Mouse (Mus musculus) cerebellum, adult 9-11 months (tissue): Measurements from ENCODE around the gene Acsm4.
"Not testable (repeated sequence)": the region's sequence is repeated elsewhere in the genome, so short reads cannot be mapped to it uniquely, and the experiment has no call there.

Source experiments
- DNase-seq: peaks from one replicate; pipeline ENCODE4 v3.0.0; 2022

Gene Acsm4

DNA sequence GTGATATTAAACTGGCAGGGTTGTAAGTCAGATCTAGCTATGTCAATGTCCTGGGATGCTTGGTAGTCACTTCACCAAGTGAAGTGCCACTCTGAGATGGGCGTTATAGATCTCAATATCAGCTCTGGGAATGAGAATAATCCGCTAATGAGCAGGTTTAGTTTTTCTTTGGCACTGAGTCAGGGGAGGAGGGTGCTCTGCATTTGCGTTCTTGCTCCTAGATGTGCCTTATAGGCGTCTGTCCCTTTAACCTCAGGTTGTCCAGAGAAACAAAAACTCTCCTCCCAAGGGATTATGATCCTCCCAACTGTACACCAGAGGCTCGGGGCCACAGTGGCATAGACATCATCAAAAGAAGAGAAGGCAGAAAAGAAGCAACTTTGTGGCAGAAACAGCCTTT, at the start of gene Acsm4:
TSS of gene Acsm4 (plus strand) at position 301 of the 400 bp plus-strand sequence.
- no peak for DNase-seq

DNA sequence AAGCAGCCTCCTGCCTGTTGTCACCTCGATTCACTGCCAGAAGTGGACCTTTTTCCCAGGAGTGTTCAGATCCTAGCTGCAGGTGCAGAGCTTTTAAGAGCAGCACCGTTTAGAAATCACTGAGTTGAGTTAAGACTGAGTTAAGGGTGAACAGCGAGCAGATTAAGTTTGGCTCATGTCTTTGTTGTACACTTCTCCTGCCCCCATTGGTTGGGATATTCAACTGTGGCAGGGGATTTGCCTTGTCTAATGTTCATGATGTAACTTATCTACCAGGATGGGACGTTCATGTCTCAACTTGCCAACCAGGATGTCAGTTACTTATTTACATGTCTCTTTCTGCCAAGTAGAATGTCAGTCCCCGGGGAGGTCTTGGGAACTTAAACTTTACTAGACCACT, 47.5 kb upstream of the Acsm4 start:
- no peak for DNase-seq

DNA sequence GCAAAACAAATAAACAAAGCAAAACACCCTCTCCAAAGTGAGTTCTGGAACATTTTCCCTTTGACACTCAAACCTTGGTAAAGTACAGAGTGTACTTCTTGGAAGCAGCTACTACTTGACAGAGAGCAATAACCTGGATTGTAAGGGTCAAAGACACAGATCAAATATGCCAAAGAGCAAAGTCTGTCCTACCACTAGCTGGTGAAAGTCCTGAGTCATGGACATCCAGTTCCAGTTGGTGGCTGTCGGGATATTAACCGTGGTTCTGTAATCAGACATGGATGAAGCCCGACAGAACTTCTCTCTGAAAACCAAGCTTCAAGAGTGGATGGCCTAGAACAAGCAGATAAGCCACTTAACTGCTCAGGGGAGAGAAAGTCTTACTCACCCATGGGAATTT, 21.9 kb upstream of the Acsm4 start:
- no peak for DNase-seq

DNA sequence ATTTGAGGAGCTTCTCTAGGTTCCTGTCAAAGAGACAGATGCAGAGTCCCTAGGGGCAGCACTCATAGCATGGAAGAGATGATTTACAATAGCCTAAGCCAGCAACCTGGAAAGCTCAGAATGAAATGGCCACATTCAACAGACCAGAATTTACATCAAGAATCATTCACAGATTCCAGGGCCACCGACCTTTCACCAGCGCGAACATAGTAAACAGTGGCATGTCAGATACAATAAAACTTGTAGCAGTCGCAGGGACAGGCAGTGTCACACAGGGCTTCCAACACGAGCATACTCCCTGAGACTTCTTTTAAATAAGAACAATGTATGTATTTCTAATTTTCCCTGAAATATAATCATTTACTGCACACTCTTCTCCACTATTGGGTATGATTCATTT, 19.4 kb upstream of the Acsm4 start:
- DNase-seq: no peak

DNA sequence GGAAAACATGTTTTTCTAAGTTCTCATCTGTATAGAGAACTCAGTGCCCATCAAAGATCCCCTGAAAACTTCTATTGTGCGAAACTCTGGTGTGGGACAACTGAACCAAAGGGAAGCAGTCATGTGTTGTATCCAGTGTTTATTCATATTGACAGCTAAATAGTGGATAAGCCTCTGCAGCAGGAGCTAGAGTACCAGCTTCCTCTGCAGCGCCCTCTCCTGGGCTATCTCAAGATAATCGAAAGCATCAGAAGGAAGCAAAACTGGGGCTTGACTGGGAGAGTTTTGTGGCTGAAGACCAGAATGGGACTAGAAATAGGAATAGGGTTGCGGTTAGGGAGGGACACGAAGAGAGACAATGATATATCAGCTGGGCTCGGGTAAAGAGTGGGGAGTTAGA, 18.9 kb upstream of the Acsm4 start:
- no peak for DNase-seq

DNA sequence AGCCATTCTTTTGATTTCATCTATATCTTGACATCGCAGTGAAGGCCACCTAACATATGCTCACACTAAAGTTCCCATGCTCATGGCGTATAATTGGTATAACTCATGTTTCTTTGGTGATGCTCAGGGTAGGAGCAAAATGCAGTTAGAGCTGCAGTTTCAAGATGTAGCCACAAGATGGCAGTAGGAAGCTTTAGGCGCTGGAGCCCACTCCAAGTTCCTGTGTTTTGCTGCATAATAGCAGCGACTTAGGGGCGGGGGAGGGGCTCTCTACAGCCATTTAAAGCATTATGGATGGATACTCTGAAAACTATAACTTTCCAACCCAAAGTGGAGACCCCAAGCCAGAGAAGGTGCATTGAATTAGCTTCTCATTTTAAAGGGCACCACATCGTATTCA, 16.4 kb upstream of the Acsm4 start:
- DNase-seq: no peak

DNA sequence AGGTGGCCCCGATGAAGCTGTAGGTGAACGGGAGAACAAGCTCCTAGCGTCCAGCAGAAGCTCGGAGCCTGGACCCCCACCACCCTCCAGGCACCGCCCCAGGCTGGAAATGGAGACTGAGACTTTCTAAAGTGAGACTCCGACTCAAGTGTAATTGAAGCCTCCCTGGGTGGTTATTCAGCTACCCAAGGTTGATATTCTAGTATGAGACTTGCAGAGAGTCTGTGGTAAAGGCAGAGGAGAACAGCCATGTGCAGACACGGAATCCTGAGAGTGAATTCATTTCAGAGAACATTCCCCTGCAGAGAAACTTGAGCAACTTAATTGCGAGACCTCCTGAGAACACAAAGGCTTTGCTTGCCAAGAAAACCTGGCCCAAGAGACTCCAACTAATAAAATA, 9.7 kb upstream of the Acsm4 start:
- no peak for DNase-seq

DNA sequence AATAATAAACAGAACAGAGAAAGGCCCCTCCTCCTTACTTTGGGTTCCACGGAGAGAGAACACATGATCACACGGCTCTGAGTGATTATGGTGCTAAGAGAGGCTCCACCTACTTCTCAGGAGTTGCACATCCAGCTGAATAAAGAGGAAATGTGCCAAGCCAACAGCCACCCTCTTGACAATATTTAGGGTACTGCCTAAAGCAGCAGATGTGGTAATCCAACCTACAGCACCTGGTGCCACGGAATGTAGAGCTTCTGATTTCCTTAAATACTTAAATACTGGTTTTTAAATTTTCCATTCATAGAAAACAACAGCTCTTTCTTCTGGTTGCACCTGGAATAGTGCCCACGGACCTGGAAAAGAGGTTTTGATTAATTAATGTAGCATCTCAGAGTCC, 7.1 kb upstream of the Acsm4 start:
- DNase-seq: no peak

DNA sequence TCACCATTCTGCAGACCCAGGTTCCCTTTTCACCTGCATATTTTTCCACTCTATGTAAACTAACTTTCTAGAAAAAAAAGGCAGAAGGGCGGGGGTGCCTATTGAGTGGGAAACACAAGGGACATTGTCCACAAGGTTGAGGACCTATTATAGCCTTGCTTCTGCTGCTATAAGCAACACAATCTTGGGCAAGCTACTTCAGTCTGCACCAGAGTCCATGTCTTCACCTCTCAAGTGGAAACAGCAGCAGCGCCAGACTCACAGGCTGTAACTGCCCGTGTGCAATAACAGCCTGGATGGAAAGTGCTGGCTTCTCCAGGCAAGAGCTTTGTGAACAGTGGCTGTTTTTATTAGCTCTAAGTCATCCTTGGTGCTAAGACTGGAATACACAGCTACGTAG, 2.5 kb downstream of the Acsm4 start:
- DNase-seq: no peak

DNA sequence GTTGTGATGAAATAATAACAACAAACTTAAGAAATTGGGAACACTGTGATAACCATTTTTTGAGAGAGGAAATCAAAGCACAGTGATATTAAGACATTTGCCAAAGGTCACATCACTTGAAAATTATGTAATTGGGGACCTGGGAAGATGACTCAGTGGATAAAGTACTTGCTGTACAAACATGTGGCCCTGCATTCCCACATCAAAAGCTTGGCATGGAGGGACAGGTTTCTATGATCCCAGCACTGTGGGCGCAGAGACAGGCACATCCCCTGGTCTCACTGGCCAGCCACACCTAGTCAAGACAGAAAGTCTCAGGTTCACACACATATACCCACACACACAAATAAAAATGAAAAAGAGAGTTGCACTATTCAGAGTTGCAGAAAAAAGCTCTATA, 5.1 kb downstream of the Acsm4 start:
- no peak for DNase-seq

DNA sequence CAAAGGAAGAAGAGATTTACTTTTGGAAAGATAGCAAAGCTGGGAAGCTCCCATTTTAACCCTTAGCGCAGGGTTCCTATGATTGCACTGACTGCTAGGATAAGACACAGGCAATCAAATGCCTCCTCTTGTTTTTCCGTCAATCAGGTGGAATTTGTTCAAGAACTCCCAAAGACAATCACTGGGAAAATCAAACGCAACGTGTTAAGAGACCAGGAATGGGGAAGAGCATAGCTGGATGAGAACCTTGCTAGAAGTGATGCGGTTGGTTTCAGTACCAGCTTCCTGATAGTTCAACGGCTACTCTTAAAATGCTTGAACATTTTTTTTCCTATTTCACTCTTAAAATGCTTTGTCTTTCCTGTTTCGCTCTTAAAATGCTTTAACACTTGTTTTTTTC, 24.3 kb downstream of the Acsm4 start:
- no peak for DNase-seq

DNA sequence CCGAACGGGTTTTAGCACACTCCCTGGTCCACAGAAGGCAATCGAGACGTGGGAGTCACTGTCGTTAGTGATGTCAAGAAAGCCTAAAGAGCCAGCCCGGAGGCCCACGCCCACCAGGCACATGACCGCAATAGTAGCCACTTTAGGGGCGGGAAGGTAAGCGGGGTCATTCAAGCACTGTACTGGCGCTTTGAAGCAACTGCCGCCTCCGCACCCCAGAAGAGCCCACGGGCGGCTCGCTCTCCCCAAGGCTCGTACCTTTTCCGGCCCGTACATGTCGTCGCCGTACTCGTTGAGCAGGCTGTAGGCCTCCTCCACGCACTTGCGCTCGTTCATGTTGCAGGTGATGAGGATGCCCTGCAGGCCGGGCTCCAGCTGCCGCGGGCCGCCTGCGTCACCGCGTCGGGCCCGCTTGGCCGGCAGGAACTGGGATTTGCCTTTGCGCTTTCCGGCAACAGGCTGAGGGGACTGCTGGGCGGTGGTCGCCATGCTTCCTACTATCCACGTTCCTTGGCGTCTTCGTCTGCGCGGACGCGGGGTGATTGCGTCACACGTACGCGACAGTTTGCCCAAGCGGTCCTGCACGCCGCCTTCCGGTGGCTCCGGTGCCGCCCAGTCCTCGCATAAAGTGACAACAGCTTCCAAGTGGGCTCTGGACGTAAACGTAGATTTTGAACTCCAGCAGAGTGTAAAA, 30.6 kb downstream of the Acsm4 start, which contains the start of gene Thumpd1:
TSS of gene Thumpd1 (minus strand) at position 546 of the 694 bp plus-strand sequence.
- peak; percentile 90 for DNase-seq

DNA sequence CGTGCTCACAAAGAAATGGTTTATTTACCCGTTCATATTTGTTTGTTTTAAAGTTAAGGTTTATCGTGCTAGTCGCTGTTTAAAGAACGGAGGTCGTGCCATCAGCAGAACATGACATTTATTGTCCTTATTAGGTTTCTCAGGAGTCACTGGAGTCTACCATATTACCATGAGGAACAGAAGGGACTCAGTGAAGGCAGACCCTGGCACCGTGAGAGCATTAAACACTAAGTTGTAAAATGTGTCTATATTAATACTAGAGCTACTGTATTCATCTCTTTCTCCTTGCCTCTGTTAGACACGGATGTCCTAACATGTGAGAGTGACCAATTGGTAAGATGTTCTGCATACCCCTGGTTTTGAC, 31.1 kb downstream of the Acsm4 start:
- no peak for DNase-seq

DNA sequence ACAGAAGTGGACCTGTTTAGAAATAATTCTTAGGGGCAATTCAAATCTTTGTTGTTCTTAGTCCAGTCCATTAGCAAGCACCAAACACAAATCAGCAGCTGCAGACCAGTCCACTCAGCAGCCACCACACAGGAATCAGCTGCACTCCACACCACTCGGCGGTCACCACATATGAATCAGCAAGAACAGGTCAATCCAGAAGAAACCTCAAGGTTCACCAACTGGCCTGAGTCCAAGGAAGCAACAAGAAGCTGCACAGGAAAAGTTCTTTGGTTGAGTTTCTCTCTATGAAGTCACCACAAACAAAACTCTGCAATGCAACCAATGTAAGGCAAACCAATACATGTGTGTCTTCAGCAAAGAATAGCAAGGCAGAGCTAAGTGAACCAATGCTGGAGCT, 37.8 kb downstream of the Acsm4 start:
- no peak for DNase-seq

DNA sequence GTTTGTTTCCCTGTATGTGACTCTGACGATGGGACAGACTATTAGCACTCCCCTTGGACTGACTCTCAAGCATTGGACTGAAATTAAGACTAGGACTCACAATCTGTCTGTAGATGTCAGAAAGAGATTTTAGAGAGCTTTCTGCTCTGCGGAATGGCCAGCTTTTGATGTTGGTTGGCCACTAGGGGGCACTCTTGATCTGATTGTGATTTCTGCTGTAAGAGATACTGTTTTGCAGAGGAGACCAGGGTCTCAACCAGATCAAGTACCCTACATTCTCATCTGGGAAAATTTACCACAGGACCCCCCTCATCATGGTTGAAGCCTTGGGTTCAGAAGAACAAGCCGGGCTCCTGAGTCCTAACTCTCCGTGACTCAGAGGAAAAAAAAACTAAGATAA, 41.4 kb downstream of the Acsm4 start:
- not testable (repeated sequence) for DNase-seq

DNA sequence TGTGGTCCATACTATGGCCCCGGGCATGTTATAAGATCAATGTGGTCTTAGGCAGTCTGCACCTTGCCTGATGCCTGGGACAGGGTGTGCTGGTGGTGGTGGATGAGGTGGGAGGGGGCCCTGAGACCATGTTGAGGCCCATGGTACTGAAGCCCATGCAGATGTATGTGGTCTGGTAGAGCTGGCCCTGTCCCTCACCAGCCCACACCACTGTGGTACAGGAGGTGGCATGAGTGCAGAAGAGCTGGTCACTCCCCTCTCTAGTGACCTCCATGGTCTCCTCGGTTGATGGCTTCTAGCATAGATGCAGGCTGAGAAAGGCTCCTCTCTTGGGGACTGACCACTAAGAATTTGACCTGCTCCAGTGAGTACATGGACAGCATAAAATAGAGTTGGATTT, 49.1 kb downstream of the Acsm4 start:
- no peak for DNase-seq

DNA sequence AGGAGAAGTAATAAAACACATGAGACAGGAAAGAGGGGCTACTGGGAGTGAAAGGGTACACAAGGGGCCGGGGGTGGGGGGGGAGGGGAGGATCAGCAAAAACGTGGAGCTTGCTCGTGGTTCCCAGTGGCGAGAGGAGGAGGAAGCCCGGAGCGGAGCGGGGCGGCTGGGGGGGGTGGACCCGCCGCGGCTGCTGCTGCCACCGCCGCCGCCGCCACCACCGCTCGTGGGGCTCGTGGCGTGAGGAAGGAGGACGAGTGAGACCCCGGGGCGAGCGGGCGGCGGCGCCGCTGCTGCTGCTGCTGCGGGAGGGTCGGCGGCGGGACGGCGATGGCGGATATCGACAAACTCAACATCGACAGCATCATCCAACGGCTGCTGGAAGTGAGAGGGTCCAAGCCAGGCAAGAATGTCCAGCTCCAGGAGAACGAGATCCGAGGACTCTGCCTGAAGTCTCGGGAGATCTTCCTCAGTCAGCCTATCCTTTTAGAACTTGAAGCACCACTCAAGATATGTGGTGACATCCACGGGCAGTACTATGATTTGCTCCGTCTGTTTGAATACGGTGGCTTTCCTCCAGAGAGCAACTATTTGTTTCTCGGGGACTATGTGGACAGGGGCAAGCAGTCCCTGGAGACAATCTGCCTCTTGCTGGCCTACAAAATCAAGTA, 50.1 kb downstream of the Acsm4 start:
- DNase-seq: not testable (repeated sequence)

DNA sequence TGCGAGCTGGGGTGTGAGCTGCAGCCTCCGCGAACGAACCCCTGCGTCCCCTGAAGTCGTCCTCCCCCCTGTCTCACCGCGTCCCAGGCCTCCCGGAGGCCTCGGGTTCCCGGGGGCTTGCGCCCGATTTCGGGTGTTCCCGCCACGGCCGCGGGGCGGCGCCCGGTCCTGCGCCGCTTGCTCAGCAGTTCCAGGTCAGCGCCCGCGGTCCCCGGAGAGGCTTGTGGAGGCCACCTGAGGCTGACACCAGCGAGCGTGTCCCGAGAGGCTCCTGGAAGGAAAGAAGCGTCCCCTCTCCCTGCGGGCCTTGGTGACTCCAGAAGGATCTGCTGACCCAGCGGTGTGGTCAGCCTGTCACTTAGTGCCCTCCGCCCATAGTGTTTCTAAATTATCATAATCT, 54.5 kb downstream of the Acsm4 start:
- DNase-seq: no peak

DNA sequence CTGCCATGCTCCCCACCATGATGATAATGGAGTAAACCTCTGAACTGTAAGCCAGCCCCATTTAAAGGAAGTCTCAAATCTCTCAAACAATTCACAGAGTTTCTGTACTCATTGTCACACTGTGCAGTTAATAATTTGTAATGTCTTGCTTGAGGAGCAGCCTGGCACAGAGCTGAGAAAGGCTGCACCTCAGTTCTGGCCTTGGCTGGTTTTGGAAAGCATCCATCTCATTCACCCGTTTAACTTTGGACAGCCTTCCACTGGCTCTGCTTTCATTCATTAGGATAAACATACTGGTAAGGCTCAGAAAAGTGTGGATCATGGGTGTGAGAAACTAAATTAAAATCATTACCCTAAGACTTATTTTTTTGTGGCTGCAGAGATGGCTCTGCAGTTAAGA, 56.0 kb downstream of the Acsm4 start:
- DNase-seq: no peak

DNA sequence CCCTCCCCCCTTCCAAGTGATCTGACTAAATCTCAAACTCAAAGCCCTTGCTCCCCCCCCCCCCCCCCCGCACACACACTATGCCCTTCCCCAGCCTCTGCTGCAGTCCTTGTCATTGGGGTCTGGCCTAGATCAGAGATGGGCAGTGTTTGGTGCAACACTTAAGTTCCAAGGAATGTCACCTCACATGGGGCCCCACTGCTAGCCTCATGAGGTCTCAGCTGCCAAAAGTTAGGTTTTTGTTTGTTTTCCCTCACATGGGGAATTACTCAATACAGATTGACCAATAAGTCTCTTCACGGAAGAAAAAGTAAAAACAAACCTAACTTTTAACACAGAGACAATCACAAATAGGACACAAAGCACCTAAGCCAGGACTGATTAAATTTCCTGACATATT, 58.9 kb downstream of the Acsm4 start:
- no peak for DNase-seq

DNA sequence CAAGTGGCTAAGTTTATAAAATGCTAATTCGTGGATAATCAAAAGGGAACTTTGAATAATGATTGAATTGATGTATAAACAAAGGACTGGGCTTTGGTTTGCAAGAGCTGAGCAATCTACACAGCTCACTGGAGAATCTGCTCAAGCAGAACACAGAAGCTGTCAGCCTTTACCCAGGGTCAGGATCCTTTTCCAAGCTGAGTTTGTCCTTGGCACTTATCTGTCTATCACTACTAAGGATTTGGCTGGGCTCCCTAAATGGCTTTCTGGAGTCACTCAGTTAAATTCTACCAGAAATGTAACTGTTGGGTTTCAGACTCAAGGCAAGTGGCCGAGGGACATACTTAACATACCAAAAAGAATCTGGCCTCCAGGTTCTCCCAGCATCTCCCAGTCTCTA, 60.1 kb downstream of the Acsm4 start:
- DNase-seq: no peak

DNA sequence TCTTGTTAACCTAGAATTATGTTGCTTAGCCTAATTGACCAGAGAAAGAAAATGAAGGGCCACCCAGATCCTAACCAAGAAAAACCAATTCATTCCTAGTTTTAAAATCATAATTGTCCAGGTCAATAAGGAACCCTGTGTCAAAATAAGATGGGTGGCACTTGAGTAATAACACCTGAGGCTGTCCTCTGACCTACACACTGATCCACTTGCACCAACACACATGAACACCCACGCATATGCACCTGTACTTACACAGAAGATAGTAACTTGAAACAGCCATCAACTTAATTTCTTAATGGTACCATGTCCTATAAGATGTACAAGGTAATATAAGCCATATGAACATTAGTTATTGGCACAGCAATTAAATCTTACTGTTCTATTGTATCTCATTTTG, 63.9 kb downstream of the Acsm4 start:
- no peak for DNase-seq

DNA sequence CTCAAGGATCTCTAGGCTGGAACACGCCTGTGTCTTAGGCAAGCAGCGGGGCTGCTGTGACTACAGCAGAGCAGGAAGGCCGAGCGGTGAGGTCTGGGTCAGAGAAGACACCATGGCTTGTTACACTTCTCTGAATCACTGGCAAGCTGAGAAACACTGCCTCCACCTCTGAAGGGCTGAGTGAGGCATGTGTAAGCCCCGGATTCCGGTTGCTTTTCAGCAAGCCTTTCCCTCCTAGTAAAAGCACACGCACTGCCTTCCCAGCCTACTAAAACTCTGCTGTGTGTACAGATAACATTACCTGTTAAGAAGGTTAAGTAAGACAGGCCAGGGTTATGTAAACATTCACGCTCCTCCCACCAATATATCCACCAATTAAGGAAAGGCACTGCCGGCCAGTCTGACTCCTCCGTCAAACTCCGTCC, 70.7 kb downstream of the Acsm4 start, which contains the start of gene Acsm3:
TSS of gene Acsm3 (plus strand) at position 397 of the 425 bp plus-strand sequence.
- no peak for DNase-seq

DNA sequence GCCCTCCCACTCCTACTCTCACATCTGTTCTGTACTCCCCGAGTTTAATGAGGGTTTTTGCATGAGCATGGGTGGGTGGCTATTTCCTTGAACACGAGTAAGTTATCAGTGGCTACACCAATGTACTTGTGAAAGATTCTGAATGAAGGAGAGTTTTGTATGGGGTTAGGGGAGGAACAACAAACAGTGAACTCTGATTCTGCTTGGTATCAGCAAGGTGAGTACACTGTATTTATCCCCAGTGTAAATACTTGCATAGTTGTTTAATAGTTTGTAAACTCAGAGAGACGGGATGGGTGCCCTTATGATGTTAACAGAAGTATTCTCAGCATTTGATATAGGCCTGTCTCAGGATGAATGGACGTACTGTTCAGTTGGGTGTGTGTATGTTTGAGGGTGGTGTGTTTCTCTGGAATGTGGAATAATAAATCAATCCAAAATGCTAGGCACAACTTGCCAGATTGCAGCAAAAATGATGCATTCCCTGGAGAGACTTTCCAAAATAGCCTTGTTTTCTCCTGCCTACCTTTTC, 72.4 kb downstream of the Acsm4 start:
- DNase-seq: no peak
